Mouse (Mus musculus) lung, postnatal 10 days (tissue): ENCODE data around the gene Col12a1.

Experiments
- DNase-seq: peaks from one replicate; pipeline ENCODE4 v3.0.0; 2021

Gene Col12a1

GRCm38 (mm10) chr9:79718481-79719370, at the start of gene Col12a1:
Col12a1 (minus strand) TSS chr9:79718831.
- peak; percentile 87 for DNase-seq

- no peak for DNase-seq
Observed at GRCm38 (mm10) chr9:79766991-79767545, 48.4 kb upstream of the Col12a1 start.

GRCm38 (mm10) chr9:79765329-79765728, 46.7 kb upstream of the Col12a1 start:
- peak; percentile 22 for DNase-seq

GRCm38 (mm10) chr9:79762519-79762918, 43.9 kb upstream of the Col12a1 start:
- DNase-seq: peak; percentile 36

GRCm38 (mm10) chr9:79760076-79760475, 41.4 kb upstream of the Col12a1 start:
- DNase-seq: no peak

- peak; percentile 97 for DNase-seq
Observed at GRCm38 (mm10) chr9:79759385-79760005, 40.9 kb upstream of the Col12a1 start, which contains the start of gene Cox7a2. Cox7a2 (minus strand) TSS chr9:79759878.

- DNase-seq: no peak
Observed at GRCm38 (mm10) chr9:79755311-79755710, 36.7 kb upstream of the Col12a1 start.

- no peak for DNase-seq
Observed at GRCm38 (mm10) chr9:79751846-79752245, 33.2 kb upstream of the Col12a1 start.

GRCm38 (mm10) chr9:79750709-79751108, 32.1 kb upstream of the Col12a1 start:
- no peak for DNase-seq

GRCm38 (mm10) chr9:79745036-79745435, 26.4 kb upstream of the Col12a1 start:
- no peak for DNase-seq

GRCm38 (mm10) chr9:79735608-79736007, 17.0 kb upstream of the Col12a1 start:
- DNase-seq: no peak

GRCm38 (mm10) chr9:79730301-79730700, 11.7 kb upstream of the Col12a1 start:
- no peak for DNase-seq

GRCm38 (mm10) chr9:79723090-79723489, 4.5 kb upstream of the Col12a1 start:
- peak; percentile 60 for DNase-seq

GRCm38 (mm10) chr9:79721056-79721455, 2.4 kb upstream of the Col12a1 start:
- DNase-seq: peak; percentile 78

- DNase-seq: no peak
Observed at GRCm38 (mm10) chr9:79720143-79720542, 1.5 kb upstream of the Col12a1 start.

- DNase-seq: peak; percentile 66
Observed at GRCm38 (mm10) chr9:79719451-79719850, 820 bp upstream of the Col12a1 start.

GRCm38 (mm10) chr9:79717836-79718475, 675 bp downstream of the Col12a1 start:
- DNase-seq: peak; percentile 32

- DNase-seq: peak; percentile 82
Observed at GRCm38 (mm10) chr9:79716909-79717835, 1.5 kb downstream of the Col12a1 start.

GRCm38 (mm10) chr9:79716496-79716895, 2.1 kb downstream of the Col12a1 start:
- no peak for DNase-seq

- DNase-seq: peak; percentile 87
Observed at GRCm38 (mm10) chr9:79714471-79715045, 4.1 kb downstream of the Col12a1 start.

- no peak for DNase-seq
Observed at GRCm38 (mm10) chr9:79689771-79690535, 28.7 kb downstream of the Col12a1 start.
